In genomic region chr15:79092284-79092683, GRCm38 (mm10) we compare ENCODE assay signal across 12 mouse cellular contexts.
"Had no signal": no experiment of that assay in that cellular context is flagged by ENCODE, and none has a peak within 500 bp of the region (broad histone marks: within the 10 kb centered on the region; RNA-seq: fewer than 3 reads in every experiment).

No protein-coding gene starts in this region.

- H3K27me3 ChIP-seq: limb, embryonic 13.5 days; neural tube, embryonic 12.5 days had no signal

- H3K4me2 ChIP-seq: limb, embryonic 13.5 days; neural tube, embryonic 12.5 days had no signal

- H3K4me1 ChIP-seq: neural tube, embryonic 12.5 days had no signal

- DNase-seq: kidney, postnatal 10 days; left cerebral cortex, postnatal 4 days; lung, adult 18-20 months; lung, postnatal 36 days; midbrain, embryonic 14.5 days; right cerebral cortex, postnatal 4 days; thymus, adult 18-20 months; thymus, postnatal 14 days had no signal

- H3K4me3 ChIP-seq: limb, embryonic 13.5 days; midbrain, embryonic 10.5 days; neural tube, embryonic 12.5 days had no signal

- H3K9me3 ChIP-seq: limb, embryonic 13.5 days; midbrain, embryonic 10.5 days; neural tube, embryonic 12.5 days had no signal

- H3K27ac ChIP-seq: limb, embryonic 13.5 days; liver, embryonic 14.5 days; midbrain, embryonic 10.5 days; neural tube, embryonic 12.5 days had no signal

- H3K9ac ChIP-seq: liver, embryonic 14.5 days; neural tube, embryonic 12.5 days had no signal
